Mouse (Mus musculus): ENCODE measurements around the gene 3110040N11Rik.
"Not testable (repeated sequence)": the region's sequence is repeated elsewhere in the genome, so short reads cannot be mapped to it uniquely, and the experiment has no call there.

3110040N11Rik gene

GRCm38 (mm10) chr7:81789095-81789757 is at the start of gene 3110040N11Rik:
TSS of gene 3110040N11Rik (minus strand) at chr7:81789478.
- DNase-seq: peak; percentile 81 to 84

- not testable (repeated sequence) for DNase-seq
Measured at GRCm38 (mm10) chr7:81837771-81838170, 48.5 kb upstream of the 3110040N11Rik start.

DNA sequence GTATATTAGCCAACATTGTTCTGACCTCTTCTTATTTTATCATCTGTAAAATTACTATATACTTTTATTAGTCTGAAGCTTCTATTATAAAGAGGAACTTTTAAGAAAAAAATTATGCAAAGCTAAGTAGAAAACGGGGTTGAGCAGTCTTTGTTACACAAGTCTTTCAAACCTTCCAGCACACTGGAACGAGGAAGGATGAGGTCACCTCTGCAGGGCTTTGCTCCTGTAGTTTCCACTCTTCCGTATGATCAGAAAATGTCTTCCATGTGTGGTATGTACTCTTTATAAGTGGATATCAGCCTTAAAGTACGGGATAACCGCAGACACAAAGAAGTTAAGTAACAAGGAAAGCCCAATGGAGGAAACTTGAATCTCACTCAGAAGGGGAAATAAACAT is 46.2 kb upstream of the 3110040N11Rik start:
- DNase-seq: no peak

DNA sequence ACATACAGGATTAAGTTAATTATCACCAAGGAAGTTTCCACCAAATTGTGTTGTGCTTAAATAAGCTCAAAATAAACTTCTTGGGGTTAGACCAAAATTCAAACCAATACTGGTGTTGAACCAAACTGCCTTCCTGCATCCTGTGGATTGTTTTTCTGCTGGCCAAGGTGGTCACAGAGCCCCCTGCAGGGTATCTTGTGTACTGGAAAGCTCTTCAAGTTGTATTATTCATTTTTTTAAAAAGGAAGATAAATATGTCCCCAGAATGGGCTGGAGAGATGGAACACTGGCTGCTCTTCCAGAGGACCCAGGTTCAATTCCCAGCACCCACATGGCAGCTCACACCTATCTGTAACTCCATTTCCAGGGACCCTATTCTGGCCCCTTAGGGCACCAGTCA is 45.6 kb upstream of the 3110040N11Rik start:
- DNase-seq: no peak

DNA sequence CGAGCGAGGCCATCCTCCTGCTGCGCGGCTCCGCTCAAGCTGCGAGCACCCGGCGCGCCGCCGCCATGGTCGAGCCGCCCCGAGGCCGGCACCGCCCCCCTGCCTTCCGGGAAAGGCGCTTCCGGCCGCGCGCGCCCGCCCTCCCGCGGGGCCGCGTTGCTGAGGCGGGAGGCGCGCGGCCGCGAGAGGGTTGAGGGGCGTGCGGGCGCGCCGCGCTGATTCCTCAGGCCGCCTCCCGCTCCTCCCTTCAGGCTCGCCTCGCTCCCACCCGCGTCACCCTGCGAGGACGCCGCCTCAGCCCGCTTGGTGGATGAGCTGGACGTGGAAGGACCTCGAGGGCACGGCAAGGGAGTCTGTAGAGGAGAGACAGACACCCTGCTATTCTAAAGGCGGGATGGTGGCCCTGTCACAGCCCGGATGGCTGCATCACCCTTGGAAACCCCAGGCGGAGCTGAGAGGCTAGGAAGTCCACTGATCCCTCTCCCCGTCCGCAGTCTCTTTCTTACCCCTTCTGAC is 40.2 kb upstream of the 3110040N11Rik start, which contains the start of gene Btbd1:
Gene Btbd1 (minus strand): TSS at position 53 of the 516 bp plus-strand sequence.
- peak; percentile 81 to 85 for DNase-seq

GRCm38 (mm10) chr7:81828681-81829378 is 39.6 kb upstream of the 3110040N11Rik start:
- peak in 1 of 2 experiments; percentile 43 for DNase-seq

DNA sequence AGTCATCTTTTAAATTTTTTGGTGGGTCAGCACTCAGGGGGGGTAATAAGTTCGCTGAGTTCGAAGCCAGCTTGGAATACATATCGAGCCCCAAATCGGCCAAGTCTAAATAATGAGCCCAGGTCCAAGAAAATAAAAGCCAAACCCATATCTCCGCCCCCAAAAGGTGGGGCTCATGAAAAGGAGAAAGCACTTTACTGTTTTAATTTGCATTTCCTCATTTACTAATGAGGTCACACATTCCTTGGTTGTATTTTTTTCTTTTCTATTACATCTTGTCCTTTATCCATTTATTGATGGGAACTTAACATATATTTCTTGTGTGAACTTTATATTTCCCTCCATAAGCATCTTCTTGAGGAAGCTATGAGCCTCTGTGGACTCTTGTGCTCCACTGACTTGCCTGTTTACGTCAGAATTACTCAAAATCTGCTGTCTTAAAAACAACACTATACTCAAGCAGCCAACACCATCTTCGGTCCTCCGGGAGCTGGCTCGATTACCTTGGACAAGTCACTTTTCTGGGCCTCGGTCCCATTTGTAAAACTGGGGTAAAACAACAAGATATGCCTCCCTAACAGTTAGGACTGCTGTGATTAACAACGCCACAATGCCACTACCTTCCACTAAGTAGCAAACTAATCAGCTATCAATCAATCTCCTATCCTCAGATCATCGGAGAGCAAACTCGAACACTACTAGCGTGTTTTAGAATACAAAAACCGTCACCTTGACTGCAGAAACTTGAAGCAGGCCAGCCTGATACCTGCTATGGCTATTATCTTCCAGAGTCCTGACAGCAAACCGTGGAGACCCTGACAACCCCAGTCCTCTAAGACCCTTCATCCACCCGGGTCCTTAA is 38.8 kb upstream of the 3110040N11Rik start:
- DNase-seq: peak; percentile 17 to 33

GRCm38 (mm10) chr7:81825381-81825780 is 36.1 kb upstream of the 3110040N11Rik start:
- no peak for DNase-seq

DNA sequence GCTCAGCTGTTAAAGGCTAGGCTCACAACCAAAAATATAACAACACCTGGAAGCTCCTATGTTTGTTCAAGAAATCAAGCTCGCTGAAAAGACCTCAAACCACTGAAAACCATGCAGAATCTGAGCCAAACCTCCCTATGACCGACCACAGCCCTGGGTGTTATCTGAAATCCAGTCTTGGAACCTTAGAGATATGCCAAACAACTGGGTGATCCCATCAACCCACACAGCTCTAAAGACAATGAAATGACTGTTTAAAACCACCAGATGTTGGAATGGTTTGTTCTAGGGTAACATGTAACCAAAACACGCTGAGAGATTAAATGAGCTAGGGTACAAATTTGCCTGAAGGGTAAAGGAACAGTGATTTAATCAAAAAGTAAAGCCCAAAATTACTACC is 35.6 kb upstream of the 3110040N11Rik start:
- DNase-seq: no peak

DNA sequence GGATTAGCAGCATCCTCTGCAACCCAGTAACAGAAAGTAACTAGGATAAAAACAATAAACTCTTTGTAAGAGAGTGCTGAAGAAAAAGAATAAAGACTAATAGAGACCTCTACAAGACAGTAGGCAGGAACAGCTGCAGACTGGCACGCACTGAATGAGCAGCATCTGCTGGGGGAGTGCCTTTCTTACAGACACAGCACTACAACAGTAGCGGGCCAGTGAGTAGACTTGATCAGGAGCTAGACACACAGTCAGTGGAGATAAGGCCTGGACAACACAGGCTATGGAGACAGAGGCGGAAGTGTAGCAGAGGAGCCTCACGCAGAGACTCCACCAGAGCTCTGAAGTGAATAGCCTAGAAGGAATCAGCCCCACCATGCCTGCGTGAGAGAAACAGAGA is 16.8 kb upstream of the 3110040N11Rik start:
- DNase-seq: no peak

- no peak for DNase-seq
Measured at GRCm38 (mm10) chr7:81788536-81788935, 742 bp downstream of the 3110040N11Rik start.

GRCm38 (mm10) chr7:81777667-81778218 is 11.5 kb downstream of the 3110040N11Rik start:
- DNase-seq: no peak

DNA sequence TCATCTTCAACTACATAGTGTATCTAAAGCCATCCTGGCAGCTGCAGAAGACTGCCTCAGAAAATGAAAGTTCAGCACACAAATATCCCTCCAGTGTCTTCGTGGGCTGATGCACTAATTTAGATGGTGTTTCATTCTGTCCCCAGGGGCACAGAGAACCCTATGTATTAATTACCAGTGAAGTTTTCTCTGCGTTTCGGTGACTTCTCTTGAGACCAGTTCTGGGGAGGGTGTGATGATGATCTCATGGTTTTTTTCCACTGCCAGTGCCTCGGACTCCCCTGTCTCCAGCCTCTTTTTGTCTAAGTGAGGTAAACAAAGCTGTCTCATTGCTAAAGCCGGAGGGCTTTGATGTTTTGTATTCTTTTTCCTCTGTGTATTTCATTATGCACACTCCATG is 14.0 kb downstream of the 3110040N11Rik start:
- DNase-seq: no peak

GRCm38 (mm10) chr7:81772786-81773539 is 16.3 kb downstream of the 3110040N11Rik start:
- DNase-seq: peak in 1 of 2 experiments; percentile 14

DNA sequence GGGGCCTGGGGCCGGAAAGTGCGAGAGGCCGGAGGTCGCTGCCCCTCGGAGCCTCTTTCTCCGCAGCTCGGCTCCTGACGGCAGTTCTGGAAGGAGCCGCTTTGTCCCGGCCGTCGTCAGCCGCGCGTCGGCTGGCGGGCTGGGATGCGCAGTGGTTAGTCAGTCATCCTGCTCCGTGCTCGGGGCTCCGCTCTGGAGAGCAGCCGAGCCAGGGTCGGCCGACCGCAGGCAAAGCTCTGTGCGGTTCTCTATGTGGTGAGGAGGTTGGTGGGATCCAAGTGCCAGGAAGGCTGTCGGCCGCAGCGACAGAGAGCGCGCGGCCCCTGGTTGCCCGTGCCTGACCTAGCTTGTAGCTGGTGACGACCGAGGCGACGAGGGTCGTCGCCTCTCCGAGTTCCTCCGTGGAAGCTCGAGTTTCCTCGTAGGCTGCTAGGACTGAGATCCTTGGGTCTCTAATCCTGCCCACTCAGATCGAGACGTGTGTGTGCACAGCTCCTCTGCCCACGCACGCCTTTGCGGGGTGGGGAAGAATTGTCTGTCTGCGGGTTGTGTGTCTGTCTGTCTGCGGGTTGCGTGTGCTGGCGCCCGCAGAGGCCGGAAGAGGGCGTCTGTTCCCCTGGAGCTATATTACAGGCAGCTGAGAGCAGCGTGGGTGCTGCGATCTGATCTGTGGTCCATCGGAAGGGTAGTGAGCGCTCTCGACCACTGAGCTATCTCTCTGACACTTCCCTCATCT is 26.0 kb downstream of the 3110040N11Rik start:
- DNase-seq: peak; percentile 11 to 21

- peak; percentile 89 to 92 for DNase-seq
Measured at GRCm38 (mm10) chr7:81762180-81763109, 26.8 kb downstream of the 3110040N11Rik start, which contains the start of gene Ramac. TSS of gene Ramac (plus strand) at chr7:81762925.

DNA sequence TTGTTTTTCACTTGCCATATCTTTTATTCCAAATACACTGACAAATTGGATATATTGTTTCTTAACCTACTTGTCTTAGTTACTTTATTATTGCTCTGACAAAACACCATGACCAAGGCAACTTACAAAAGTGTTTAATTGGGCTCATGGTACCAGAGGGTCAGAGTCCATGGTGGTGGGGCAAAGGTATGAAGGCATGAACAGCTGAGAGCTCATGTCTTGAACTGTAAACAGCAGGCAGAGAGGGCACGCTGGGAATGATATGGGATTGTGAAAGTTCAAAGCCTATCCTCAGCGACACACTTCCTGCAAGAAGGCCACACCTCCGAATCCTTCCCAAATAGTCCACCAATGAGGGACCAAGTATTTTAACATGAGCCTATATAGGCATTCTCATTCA is 41.3 kb downstream of the 3110040N11Rik start:
- DNase-seq: no peak

DNA sequence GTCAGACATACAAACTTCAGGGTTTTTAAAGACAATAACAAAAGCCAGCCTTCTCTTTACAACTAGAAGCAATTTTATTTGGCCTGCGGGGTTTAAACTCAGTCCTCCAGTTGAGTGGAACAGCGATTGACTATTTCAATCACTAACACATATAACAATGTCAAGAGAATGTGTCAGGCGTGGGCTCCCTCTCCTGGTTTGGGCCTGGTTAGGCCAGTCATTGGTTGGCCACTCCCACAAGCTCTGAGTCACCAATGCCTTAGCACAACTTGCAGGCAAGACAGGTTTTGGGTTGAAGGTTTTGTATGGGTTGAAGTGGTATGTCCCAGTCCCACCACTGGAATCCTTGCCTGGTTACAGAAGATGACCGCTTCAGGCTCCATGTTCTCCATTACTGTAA is 45.1 kb downstream of the 3110040N11Rik start:
- DNase-seq: peak; percentile 45 to 63

DNA sequence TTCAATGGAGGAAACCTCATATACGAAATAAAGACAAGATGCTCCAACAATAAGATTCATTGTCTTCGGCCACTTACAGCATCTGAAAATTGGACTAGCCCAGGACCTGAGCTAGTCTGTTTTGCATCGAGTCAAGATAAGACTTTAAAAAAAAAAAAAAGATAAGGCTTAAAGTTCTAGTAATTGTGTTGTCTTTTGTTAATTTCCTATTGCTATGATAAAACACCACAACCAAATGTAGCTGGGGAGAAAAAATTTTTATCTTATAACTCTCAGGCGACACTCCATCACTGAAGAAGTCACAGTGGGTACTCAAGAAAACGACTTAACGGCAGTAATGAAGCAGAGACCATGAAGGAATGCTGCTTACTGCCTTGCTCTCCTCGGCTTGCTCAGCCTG is 49.3 kb downstream of the 3110040N11Rik start:
- no peak for DNase-seq
